Mouse (Mus musculus): ENCODE data around the gene Dnah8.

Gene Dnah8

GRCm38 (mm10) chr17:30663170-30663569 is 39.0 kb downstream of the Dnah8 start:
- DNase-seq (ENCODE audit: low spot score in 2 of 2), result no peak

GRCm38 (mm10) chr17:30664856-30665255 is 40.7 kb downstream of the Dnah8 start:
- no peak for DNase-seq (ENCODE audit: low spot score in 2 of 2)

- DNase-seq (ENCODE audit: low spot score in 2 of 2), result no peak
Measured at GRCm38 (mm10) chr17:30672556-30672955, 48.4 kb downstream of the Dnah8 start.

DNA sequence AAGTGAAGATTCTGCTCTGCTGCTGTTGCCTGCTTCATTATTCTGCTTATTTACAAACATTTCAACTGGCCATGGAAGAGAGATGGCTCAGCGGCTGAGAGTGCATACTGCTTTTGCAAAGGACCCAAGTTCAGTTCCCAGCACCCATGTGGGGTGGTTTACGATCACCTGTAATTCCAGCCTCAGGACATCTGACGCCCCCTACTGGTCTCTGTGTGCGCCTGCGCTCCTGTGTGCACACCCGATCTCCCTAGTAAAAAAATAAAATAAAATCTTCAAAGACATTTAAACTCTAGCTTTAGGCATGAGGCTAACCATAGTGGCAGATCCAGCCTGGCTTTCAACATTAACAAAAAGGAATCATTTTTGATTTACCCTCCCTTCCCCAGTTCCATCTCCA is 48.9 kb downstream of the Dnah8 start:
- no peak for DNase-seq (ENCODE audit: low spot score in 2 of 2)

- DNase-seq (ENCODE audit: low spot score in 2 of 2), result no peak
Measured at GRCm38 (mm10) chr17:30675021-30675740, 51.0 kb downstream of the Dnah8 start.

DNA sequence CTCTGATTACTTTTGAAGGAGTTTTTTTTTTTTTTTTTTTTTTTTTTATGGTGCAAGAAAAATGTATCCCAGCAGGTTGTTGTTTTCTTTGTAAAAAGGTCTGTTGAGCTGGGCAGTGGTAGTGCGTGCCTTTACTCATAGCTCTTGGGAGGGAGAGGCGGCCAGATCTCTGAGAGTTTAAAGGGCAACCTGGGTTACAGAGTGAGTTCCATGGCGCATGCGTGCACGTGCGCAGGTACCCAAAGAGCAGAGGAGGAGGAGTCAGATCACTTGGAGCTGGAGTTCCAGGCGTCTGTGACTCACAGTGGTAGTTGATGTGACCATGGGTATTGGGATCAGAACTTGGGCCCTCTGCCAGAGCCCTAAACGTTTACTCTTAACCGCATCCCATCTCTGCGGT is 54.4 kb downstream of the Dnah8 start:
- no peak for DNase-seq (ENCODE audit: low spot score in 2 of 2)

GRCm38 (mm10) chr17:30679612-30680011 is 55.5 kb downstream of the Dnah8 start:
- no peak for DNase-seq (ENCODE audit: low spot score in 2 of 2)

DNA sequence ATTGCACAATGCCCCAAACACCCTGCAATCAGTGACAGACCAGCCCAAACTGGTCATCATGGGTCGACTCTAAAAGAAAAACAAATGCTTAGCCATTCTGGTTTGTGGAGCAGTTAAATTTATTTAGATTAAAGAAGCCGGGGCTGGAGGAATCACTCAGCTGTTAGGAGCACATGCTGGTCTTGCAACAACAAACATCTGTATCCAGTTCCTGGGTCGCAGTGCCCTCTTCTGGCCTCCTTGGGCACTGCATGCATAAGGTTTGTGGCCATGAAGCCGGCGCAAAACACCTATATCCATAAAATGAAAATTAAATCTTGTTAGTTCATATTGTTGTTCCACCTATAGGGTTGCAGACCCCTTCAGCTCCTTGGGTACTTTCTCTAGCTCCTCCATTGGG is 57.5 kb downstream of the Dnah8 start:
- DNase-seq (ENCODE audit: low spot score in 2 of 2), result peak; percentile 38 to 63

DNA sequence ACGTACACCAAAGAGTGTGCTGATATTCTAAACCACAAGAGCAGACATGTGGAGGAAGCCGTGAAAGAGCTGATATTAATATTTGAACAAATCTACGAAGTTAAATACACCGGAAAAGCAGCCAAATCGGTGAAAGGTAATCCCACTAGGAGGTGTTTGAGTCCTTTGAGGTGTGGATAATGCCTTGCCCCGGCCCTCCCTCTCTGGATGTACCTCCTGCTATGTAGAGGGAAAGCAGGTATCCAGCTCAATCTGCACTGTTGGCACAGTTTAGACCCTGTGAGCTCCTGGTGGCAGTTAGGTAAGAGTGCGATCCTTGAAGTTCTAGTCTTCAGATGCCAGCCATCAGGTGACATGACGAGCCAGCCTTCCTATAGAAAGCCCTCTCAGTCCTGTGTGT is 66.0 kb downstream of the Dnah8 start:
- DNase-seq (ENCODE audit: low spot score in 2 of 2), result no peak

- no peak for DNase-seq (ENCODE audit: low spot score in 2 of 2)
Measured at GRCm38 (mm10) chr17:30691481-30691880, 67.3 kb downstream of the Dnah8 start.

DNA sequence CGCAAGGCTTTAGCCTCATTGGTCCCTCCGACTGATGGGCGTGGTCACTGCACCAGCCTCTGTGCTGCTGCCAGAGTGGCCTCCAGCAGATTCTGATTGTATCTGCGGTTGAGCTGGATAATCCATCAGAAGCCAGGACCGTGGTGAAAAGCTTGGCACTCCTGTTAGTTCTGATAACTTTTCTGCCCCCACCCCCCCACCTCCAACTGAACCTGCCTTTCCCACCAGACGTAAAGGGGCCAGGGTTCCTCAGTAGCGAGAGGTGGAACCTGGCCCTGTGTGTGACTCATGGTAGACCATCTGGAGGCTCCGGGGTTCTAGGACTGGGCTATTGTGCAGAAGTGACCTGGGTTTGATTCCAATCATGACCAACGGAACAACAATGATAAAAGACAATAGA is 70.1 kb downstream of the Dnah8 start:
- no peak for DNase-seq (ENCODE audit: low spot score in 2 of 2)

- no peak for DNase-seq (ENCODE audit: low spot score in 2 of 2)
Measured at GRCm38 (mm10) chr17:30714732-30715131, 90.6 kb downstream of the Dnah8 start.

DNA sequence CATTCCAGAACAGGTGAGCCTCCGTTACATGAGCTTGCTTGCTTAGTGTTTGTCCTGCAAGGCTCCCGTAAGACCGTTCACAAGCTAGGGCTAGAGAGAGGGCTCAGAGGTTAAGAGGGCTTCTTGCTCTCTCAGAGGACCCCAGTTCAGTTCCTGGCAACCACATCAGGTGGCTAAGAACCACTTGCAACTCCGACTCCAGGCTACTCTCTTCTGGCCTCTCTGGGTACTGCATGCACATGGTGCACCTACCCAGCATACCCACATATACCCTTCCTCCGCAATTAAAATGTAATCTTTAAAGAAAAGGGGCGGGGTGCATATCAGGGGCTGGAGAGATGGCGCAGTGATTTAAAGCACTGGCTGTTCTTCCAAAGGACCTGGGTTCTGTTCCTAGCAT is 94.0 kb downstream of the Dnah8 start:
- DNase-seq (ENCODE audit: low spot score in 2 of 2), result no peak

- DNase-seq (ENCODE audit: low spot score in 2 of 2), result no peak
Measured at GRCm38 (mm10) chr17:30719031-30719430, 94.9 kb downstream of the Dnah8 start.

GRCm38 (mm10) chr17:30727788-30728187 is 103.6 kb downstream of the Dnah8 start:
- no peak for DNase-seq (ENCODE audit: low spot score in 2 of 2)

GRCm38 (mm10) chr17:30732736-30733135 is 108.6 kb downstream of the Dnah8 start:
- no peak for DNase-seq (ENCODE audit: low spot score in 2 of 2)

DNA sequence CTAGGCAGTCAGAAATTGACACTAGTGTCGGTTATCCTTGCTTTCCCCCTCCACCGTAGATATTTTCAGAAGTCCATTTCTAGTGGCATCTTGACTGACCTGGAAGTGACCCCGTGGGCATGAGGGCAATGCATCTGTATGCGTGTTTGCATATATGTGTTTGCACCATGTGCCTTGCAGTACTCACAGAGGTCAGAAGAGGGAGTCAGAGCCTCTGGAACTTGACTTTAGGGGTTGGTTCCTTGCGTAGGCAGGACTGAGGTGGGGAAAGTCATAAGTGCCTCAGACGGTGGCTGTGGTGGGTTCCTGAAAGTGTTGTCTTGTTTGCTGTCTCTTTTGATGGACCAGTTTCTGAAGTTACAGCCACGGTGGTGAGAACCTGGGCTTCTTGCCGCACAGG is 110.6 kb downstream of the Dnah8 start:
- no peak for DNase-seq (ENCODE audit: low spot score in 2 of 2)

DNA sequence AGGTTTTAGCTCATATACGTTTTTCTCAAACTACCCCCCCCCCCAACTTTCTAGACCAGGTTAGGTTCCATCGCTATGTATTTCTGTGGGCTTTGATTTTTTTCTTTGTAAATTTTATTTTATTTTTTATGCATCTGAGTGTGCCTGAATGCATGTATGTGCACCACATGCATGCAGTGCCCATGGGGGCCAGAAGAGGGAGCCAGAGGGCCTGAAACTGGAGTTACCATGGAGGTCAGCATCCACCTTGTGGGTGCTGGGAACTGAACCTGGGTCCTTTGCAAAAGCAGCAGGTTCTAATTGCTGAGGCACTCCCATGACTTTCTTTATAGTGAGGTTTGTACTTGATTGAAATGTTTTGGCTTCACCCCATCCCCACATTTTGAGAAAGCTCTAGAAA is 111.3 kb downstream of the Dnah8 start:
- DNase-seq (ENCODE audit: low spot score in 2 of 2), result no peak

DNA sequence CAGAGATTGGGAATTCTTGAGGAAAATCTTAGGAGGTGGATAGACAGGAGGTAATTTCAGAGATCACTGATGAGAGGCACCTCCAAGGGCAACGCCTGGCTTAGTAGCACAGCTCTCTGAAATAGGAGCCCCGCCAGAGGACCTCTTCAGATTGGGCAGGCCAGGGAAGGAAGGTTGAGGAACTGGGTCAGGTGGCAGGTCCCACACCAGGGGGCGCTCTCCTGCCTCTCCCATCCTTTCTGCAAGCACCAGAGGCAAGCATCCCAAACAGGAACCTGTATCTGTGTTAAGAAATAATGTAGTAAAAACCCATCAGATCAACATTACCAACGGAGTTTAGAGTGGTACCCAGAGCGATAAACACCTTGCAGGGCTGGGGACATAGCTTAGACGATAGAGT is 113.6 kb downstream of the Dnah8 start:
- no peak for DNase-seq (ENCODE audit: low spot score in 2 of 2)

DNA sequence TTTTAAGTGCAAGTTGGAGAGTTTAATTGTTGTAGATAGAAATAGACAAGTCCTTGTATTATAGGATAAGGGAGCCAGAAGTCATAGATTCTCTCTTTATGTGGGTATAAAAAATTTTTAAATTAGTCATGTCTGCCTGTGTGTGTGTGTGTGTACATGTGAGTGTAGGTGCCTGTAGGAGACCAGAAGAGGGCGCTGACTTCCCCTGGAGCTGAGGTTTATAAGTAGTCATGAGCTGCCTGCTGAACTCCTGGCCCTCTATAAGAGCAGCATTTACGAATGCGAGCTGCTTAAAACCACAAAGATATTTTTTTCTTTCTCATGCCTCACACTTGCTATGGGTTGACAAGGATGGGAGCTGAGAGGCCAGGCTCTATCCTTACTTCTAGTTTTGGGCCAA is 115.6 kb downstream of the Dnah8 start:
- no peak for DNase-seq (ENCODE audit: low spot score in 2 of 2)

DNA sequence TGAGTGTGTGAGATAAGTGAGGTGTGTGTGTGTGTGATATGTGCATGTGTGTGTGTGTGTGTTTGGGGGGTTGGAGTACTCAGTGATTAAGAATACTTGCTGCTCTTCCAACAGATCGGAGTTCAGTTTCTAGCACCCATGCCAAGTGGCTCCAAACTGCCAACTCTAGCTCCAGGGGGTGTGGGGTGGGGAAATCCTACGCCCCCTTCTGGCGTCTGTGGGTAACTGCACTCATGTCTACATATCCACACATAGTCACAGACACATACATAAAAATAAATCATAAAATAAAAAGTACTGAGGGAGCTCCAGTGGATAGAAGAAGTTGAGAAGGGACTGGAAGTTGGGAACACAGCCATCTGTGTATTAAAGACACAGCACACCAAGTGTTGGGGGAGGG is 119.8 kb downstream of the Dnah8 start:
- DNase-seq (ENCODE audit: low spot score in 2 of 2), result no peak

- DNase-seq (ENCODE audit: low spot score in 2 of 2), result peak in 1 of 2 experiments; percentile 30
Measured at GRCm38 (mm10) chr17:30746056-30747024, 122.2 kb downstream of the Dnah8 start.

- no peak for DNase-seq (ENCODE audit: low spot score in 2 of 2)
Measured at GRCm38 (mm10) chr17:30749391-30749790, 125.2 kb downstream of the Dnah8 start.

Data from spleen, postnatal 14 days (tissue).